Mouse (Mus musculus) hindlimb bud, embryonic 11.5 days (tissue): ENCODE results near the gene Pacsin2.
"Not testable (repeated sequence)": the region's sequence is repeated elsewhere in the genome, so short reads cannot be mapped to it uniquely, and the experiment has no call there.

Experiments used
- DNase-seq: peaks from one replicate; pipeline ENCODE4 v3.0.0-alpha.2; 2012; ENCODE audit warnings: low read depth, low spot score; ENCODE audit errors: extremely low spot score

Pacsin2 gene

DNA sequence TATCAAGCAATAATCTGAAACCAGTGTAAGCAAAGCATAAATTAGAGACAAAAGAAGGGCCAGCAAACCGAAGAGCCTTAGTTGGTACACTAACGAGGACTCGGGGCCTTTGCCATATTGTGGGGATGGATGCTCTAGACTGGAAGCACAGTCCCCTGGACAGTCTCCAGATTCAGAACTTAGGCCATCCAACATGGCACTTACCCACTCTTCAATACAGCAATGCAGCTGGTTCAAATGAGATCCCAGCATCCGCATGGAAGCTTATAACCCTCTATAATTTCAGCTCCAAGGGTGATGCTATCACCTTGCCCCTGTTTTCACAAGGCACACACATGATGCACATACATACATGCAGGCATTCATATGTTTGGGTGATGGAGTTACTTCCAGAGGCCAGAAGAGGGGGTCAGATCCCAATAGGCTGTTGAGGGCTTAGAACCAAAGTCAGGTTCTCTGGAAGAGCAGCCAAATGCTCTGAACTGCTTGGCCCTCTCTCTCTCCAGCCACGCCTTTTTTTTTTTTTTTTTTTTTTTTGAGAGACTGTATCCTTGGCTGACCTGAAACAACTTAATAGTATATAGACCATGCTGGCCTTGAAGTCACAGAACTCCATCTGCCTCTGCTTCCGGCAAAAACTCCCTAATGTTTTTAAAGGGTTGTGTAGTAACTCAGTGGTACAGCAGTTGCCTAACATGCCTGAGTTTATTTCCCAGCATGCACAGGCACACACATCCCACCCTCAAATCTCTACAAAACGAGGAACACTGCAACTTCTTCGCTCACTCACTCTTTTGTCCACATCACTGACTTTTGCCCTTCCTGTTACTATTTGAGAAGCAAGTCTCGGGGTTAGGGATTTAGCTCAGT, 36.9 kb downstream of the Pacsin2 start:
- no peak for DNase-seq

DNA sequence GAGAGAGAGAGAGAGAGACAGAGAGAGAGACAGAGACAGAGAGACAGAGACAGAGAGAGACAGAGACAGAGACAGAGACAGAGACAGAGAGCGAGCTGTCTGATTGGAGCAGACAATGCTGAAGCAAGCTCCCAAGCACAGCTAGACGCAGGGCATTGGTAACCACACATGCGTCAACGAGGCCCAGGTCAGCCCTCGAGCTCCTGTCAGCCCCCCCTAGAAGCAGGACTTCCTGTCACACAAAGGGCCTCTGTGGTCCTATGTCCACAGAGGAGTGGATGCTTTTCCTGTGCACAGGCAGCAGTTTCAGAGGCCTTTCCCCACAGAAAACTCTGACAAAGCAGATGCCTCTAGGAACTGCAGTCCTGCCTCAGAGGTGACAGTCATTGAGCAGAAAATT, 38.6 kb downstream of the Pacsin2 start:
- no peak for DNase-seq

DNA sequence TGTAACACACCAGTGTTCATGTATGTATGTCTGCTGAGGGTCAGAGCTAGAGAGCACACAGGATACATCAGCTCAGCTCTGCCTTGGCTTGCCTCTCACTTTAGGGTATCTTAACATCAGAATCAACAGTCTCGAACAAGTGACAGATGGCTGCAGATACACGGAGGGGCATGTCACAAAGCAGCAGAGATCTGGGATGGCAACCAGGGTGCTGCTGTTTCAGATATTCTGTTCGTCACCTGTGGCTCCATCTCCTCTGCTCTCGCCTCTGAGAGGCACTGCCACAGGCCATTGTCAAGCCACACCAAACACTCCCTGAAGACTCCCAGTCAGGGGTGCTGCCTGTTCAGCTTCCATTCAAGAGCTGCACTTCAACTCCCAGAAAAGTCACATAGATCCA, 39.1 kb downstream of the Pacsin2 start:
- no peak for DNase-seq

DNA sequence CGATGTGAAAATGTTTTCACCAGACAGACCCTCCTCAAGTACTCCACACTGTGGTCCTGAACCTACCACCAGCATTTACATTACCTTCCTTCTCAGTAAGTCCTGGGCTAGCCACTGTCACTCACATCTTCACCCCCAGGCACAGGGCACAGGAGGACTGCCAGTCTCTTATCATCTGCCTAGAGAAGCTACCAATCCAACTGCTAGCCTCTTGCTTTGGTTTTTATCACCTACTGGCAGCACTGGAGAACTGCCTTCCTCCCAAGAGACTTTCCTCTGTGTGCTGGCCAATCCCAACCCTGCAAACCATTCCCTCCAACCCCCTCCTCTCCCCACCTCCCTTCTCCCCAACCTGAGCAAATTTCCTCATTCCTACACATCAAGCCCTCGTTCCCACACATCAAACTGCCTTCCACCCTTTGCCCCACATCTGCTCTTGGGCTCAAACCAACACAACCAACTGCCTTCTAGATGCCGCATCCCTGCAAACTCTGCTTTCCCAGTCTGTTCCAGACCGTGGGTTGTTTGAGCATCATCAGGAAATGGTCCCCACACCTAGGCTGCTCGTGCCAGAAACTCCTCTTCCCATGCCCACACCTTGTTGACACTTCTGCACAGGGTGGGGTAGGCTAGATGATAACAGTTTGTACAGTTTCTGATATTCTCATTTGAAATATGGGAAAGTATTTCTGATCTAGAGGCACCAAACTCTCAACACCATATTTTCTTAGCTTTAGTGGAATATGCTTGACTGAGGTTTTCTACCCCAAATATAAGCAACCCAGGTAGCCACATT, 40.6 kb downstream of the Pacsin2 start:
- DNase-seq = no peak

DNA sequence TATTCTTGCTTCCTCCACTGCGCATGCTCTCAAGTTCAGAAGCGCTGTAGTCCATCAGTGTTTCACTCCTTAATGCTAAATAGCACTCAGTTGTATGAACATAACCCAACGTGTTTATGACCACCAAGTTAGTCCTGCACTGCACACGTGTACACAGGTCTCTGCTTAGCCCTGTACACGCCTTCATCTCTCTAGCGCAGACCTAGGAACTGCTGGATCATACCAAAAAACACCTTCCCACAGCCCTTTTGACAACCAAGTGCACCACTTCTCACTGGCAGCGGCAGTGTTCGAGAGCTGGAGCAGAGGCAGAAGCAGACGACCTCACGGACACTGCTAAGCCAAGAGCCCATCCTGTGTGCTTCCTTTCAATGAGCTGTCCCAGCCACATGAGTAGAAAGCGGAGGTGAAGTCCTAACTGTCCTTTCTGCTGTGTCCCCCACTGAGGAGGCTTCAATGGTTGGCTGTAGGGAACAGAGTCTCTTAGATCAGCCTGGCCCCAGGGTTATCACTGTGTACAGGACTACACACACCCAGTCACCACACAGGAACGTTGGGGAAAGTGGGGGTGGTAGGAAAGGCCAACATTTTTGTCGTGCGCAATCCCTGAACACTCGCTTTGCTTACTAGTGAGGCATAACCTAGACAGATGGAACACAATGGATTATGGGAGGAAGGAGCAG, 42.0 kb downstream of the Pacsin2 start:
- DNase-seq = no peak

DNA sequence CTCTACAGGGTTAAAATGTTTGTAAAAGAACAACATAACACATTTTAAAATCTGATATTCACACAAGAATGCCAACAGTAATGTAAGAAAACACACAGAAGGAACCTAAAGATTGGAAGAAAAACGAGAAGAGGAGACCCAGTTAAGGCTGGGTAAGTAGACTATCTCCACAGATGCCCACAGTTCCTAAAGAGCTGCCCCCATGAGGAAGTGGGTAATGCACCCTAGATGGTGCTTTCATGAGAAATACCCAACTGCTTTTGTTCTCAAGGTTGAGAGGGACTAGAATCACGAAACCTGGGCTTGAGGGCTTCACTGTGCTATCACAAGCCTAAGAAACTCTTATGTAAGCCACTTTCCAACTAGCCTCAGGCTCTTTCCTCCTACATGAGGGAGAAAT, 44.8 kb downstream of the Pacsin2 start:
- DNase-seq = no peak

DNA sequence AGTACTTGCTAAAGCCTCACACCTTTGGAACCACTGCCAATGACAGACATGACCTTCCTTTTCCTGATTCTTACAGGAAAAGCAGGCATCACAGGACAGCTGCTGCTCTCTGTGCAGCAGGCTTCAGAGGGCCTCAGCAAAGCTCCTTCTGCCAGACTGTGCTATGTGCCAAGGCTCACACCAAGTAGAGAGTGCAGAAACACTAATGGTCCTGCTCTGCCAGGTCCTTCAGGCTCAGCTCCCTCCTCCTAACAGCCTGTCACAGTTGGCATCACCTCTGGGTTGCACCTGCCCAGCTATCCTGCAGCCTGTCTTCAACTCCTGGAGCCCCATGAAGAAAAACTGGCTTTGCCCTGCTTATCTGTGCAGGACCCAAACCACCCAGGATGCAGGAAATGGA, 45.7 kb downstream of the Pacsin2 start:
- no peak for DNase-seq

DNA sequence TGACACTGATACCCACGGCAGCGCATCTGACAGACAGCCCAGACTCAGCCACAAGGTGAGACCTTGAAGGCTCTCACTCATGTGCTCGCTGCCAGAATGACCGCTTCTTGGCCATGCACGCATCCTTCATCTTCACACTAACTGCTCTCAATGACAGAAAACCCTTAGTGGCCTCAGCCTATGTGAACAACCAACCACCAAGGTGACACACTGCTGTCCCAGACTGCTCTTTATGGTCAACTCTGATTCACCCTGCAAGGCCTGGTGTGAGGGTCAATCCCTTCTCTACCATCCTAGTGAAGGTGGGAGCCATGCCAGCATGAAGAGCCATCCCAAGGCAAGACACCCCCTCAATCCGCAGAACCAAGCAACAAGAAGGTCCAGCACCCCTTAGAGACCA, 46.5 kb downstream of the Pacsin2 start:
- DNase-seq = no peak

DNA sequence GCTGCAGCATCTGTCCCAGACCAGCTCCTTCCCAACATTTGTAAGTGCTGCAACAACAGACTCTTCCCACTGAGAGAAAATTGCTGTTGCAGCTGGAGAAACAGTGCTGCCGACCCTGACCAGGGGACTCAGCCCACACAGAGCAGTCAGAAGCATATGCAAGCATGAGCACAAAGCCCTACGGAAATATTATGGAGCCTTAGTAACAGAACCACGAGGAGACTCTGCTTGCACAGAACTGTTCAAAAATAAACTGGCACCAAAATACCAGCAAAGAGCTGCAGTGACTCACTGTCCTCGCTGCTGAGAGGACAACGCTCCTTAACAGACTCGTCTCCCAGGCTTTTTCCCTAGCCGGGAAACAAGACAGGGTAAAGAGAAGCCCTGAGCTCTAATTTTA, 47.0 kb downstream of the Pacsin2 start:
- DNase-seq = no peak

DNA sequence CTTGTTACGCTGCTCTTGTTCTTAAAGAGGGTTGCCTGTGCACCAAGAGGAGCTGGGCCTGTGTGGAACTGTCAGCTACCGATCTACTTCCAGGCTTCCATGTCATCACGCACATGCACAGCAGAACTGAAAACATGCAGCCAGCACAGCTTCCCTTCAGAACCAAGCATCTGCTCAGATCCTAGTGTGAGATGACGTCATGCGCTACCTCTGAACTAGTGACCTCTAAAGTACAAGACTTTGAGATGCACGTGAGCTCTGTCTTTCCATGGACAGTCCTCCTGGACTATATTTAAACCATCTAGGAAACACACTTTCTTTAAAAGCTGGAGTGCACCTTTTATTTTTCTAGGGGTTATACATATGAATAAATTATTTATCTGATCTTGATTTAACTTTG, 49.0 kb downstream of the Pacsin2 start:
- no peak for DNase-seq

DNA sequence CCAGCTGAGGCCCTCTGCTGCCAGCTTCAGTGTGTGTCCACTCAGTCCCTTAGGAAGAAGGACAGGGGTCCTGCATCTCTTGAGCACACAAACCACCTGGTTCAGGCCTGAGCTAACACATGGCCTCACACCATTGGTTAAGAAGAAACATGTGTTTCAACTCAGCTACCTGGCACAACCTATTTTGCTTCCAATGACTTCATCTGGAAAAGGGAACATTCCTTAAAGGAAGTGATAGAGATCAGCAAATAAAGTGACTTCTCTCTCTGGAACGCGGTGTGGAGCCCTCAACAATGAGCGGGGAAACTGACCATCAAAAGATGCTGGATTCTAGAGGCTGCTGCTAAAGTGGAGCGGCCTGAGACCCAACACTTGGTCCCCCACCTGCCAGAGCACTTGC, 52.8 kb downstream of the Pacsin2 start:
- DNase-seq = no peak

DNA sequence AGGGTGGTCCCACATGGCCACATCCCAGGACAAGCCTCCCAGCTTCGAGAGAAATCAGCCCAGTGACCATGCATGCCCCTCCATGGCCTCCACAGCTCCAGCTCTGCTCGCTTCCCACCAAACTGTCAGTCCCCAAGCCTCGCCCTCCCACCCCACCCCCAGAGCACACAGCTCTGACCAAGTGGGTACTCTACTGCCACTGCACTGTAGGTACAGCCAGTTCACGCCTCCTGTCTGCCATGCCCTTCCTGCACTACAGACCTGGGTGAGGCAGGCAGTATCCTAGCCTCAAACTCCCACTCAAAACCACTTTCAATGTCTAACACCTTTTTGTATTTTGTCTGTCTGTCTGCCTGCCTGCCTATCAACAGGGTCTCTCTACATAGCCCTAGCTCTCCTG, 53.7 kb downstream of the Pacsin2 start:
- DNase-seq = no peak

DNA sequence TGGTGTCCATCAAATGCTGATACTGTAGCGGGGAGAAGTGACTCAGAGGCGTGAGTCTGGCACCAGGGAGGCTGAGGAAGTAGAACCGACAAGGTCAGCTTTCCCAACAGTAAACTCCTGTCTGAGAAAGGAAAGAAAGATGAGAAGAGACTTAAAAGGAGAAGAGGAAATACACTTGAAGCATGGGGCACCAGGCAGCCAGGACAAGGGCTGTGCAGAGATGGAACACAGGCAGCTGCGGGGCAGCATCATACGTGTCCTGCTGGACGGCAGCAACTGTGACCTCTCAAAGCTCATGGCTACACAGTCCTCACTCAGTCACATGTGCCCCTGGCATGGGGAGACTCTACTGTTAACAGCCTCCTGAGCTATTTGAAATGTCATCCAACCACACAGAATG, 54.1 kb downstream of the Pacsin2 start:
- DNase-seq = no peak

DNA sequence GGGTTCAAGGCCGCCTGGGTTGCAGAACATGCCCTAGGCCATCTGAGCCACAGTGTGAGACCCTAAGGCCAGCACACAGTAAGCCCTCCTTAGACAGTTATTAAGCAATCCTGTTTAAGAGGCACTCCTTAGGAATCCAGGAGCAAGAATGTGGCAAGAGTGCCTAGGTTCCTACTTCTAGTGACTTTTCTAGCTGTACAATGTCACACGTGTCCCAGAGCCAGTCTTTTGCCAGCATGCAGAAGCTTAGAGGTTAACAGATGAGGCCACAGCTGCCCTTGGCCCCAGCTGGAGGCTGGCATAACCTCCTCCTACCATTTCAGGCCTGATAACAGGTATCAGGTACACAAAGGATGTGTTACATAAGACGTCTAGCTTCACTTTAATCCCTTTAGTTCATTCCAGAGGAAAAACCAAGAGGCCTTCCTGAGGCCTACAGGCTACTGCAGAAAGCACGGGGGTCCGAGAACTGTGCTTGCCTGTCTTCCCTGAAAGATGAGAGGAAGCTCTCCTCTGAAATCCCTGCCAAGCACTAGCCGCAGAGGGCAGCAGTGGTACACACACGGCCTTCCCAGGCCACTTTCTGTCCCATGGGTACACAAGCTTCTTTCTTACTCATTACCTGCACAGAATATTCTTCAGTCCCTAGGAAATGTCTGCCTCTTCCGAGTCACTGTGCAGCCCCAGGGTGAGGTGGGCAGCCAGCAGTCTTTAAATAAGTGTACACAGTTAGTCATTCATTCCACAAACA, 55.5 kb downstream of the Pacsin2 start:
- DNase-seq = no peak

DNA sequence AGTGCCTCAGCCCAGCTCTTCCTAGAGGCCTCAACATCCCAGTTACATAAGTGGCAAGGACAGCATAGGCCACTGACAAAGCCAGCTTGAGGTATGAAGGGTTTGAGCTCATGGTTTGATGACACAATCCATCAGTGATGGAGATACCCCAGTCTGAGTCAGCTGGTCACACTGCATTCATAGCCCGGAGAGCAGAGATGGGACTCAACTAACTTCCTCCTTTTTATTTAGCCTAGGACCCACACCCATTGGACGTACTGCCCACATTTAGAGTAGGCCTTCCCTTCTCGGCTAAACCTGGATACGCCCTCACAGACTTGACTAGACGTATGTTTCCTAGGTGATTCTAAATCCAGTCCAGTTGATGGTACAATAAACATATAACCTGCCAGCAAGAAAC, 56.2 kb downstream of the Pacsin2 start:
- DNase-seq = no peak

DNA sequence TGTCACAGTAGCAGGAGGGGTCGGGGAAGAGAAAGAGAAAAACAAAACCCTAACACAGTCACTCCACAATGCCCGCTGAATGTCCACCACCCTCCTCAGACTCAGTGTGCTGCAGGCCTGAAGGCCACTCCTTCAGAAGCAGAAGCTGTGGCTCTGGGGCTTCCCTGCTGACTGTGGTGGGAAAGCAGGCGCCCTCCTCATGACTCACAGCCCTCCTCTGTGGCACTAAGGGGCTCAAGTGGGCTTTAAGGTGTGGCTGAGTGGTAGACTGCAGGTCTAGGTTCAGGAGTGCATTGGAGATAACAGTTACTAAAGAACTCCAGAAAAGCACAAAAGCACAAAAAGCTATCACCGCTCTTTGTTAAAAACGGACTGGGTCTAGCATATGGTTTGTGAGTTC, 56.9 kb downstream of the Pacsin2 start:
- no peak for DNase-seq

DNA sequence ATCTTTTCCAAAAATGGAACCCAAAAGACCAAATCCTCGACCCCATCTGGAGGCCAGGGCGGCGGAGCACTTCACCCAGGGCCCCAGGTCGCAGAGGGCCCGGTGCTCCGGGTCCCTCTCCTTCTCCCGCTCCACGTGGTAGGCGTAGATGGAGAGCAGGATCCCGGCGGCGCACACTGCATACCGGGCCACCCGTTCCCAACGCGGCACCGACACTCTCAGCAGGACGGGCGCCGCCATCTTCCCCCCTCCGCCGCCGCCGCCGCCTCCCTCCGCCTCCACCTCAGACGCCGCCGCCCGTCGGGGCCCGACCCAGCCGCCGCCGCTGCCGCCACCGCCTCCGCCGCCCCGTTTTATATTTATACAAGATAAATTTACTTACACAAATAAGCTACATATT, 58.5 kb downstream of the Pacsin2 start:
- DNase-seq = not testable (repeated sequence)

DNA sequence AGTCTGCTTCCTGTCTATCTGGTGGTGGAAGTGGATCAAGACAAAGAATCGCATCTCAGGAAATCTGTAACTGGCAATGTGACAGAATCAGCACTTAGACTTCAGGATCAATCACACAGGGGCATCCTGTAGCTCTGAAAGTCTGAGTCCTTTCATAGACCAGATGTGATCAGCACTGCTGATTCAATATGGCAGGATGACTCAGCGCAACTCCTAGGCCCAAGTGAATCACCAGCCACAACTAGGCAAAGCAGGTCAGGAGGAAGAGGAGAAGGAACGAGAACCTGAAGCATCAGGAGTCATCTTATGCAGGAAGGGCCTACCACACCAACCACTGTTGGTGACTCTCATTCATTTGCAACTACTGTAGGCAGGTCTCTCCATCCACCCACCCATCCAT, 60.4 kb downstream of the Pacsin2 start:
- DNase-seq = no peak

DNA sequence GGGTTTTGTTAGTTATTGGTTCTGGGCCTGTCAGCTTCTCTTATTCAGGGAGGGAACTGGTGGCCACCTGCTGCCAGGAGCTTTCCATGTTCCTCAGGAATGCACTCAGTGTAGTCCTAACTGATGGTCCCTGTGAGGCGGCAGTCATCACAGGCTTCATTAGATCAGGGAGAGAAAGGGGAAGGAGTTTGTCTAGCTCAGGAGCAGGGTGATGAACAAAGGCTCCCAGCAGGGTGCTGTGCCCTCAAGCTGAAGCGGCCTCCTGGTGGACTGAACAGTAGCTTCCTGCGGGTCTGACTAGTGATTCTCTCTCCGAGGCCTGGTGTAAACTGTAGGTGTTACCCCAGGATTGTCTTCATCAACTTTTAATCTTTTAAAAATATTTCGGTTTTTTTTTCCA, 61.4 kb downstream of the Pacsin2 start:
- no peak for DNase-seq

DNA sequence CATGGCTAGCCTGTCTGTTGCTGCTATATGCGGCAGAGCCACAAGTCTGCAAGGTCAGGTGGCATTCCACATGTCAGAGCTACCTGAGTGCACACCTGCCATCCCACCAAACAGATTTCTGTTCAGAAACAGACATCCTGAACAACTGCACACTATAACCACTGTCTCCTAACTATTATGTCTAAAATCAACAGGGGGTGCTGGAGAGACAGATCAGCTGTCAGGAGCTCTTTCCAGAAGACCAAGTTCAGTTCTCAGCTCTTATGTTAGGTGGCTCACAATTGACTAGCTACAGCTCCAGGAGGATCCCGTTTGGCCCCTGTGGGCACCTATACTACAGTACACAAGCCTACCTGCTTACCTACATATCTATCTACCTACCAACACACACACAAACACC, 71.7 kb downstream of the Pacsin2 start:
- no peak for DNase-seq

DNA sequence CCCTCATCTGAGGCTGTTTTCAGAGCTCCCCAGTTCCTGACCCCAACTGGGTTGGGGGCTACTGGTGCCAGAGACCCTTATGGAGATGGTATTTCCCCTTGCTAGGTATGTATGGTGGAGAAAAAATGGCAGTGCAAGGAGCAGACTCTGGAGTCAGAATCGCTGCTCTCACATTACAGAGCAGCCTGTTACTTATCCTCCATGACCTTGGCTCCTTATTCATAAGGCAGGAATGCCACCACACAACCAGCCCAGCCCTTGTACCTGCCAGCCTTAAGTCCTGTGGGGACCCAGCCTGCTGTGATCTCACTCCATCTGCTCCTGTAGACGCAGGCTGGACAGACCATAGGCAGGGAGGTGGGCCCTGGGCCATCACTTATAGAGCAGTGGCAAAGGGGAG, 76.5 kb downstream of the Pacsin2 start:
- no peak for DNase-seq
